Mouse (Mus musculus): ENCODE data around the gene Plin3.
"Not testable (repeated sequence)": the region's sequence is repeated elsewhere in the genome, so short reads cannot be mapped to it uniquely, and the experiment has no call there.

Gene Plin3

DNA sequence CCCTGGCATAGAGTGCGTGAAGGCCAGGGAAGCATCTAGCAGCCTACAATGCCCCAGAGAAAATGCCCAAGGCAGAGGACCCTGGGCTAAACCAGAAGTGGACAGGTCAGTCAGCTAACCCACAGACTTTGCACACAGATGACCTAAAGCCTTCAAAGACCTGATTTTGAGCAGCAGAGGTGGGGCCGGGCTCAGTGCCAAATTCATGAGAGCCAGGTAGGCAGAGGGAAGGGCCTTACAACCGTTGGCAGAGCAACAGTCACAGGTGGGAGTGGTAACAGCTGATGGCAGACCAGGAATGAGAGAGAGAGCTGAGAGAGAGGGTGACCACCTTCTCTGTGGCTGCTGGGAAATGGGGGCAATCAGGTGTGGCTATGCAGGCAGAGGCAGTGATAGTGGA lies 20.0 kb downstream of the Plin3 start:
- peak; percentile 63 for DNase-seq

DNA sequence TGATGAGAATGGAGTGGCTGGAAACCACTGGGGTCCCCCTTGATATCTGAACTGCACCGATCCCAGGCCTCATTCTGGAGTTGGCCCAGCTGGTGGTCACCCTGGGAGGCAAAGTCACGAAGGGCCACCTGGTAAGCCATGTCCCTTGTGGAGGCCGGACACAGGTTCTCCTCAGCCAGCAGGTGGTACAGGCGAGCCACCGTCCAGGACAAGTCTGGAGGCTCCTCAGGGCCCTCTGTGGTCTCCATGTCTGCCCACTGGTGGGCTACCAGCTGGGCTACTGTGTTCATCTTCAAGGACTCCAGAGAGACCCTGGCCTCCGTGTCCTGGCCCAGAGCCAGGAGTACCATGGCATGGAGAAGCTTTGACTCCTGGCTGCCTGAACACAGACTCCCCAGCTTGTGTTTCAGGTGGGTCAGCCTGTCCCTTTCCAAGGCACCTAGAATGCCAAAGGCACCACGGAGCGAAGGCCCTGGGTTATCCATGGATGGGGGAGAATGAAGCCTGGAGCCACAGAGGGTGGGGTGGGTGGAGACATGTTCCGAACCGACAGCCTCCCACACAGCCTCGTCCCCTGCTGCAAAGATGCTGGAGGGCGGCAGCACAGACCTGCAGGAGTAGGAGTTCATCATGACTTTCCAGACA lies 20.9 kb downstream of the Plin3 start:
- DNase-seq: no peak

DNA sequence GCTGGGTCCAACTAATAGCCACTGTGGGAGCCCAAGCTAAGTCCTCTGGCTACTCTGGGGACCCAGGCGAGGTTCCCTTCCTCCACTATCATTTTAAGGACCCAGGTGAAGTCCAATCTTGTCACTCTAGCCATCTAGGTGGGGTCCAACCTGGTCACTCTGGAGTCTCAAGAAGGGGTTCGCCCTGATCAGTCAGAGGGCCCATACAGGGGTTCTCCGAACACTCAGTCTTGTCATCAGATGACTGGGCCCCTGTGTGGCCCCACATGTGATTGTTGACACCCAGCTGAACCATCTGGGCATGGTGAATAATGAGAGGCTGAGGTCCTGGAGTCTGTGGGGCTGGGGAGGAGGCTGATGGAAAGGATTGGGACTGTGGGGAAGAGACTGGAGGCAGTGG lies 22.9 kb downstream of the Plin3 start:
- peak; percentile 18 for DNase-seq

DNA sequence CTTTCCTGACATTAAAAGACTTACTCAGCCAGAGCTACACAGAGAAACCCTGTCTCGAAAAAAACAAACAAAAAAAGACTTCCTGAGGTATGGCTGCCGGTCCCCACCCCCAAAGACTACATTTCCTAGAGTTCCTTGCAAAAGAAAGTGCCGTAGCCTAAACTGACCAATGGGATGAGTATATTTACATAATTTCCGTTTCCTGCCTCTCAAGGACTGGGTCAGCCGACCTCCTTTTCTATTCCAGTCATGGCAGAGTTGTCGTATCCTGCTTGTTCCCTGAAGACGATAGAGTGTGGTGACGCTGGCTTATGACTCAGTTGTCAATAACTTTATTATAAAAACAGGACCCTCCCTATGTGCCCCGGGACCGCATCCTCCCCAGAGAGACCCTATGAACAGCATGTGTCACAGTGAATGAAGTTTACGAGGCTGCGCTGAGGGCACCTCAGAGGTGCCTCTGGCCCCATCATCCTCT lies 23.5 kb downstream of the Plin3 start:
- DNase-seq: peak; percentile 79

DNA sequence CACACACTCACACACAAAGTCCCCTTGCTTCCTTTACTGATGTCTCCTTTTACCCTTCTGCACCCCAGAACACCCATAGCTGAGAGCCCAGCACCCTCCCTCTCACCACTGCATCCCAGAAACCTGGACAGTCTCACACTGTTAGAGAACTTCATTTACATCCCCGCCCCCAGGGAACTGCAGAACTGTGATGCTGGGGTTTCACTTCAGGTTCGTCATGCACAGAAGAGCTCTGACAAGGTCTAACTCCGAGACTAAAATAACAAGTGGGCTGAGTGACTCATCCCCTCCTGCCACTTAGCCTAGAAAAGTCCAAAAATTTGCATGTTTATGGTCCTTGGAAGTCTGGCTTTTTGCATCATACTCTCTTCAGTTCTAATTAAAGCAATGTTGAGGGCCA lies 26.4 kb downstream of the Plin3 start:
- peak; percentile 12 for DNase-seq

DNA sequence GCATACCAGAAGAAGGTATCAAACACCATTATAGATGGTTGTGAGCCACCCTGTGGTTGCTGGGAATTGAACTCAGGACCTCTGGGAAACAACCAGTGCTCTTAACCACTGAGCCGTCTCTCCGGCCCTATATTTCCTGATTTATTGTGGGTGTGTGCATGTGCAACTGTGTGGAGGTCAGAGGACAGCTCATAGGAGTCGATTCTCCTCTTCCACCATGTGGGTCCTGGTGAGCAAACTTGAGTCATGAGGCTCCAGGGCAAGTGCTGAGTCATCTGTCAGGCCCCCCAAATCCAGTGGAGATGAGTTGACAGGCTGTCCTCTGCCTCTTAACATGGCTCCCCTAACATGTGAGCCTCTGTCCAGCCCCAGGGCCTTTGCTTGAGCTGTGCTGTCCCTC lies 26.8 kb downstream of the Plin3 start:
- no peak for DNase-seq

DNA sequence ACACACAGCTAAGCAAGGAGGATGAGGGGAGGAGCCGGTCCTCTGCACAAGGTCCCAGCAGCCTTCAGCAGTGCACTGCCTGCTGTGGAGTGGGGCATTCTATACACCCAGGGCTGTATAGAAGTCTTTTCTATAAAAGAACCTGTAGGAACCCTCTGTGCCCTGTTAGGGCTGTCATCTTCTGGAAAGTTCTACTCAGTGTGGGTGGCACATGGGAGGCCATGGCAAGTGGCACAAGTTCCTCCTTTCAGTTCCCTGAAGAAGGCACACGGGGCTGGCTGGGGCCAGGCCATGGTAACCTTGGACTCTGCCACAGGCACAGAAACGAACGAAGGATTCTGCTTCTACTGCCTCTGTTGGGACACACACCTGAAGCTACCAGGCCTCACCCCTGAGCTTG lies 27.7 kb downstream of the Plin3 start:
- DNase-seq: peak; percentile 3

DNA sequence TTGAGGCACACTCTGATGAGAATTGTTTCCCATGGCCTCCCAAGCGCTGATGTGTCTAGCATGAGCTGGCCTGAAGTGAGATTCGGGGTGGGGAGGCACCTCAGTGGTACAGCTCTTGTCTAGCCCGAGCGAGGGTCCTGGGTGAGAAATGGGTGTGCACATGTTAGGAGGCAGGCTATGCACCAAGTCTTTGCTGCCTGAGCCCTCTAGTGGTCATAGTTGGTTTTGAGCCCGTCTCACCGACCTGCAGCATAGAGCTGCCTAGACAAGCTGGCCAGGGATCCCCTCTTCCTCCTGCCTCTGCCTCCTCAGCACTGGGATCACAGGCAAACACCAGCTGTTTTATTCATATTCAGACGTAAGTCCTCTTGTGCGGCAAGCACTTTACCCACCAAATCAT lies 28.7 kb downstream of the Plin3 start:
- peak; percentile 72 for DNase-seq

DNA sequence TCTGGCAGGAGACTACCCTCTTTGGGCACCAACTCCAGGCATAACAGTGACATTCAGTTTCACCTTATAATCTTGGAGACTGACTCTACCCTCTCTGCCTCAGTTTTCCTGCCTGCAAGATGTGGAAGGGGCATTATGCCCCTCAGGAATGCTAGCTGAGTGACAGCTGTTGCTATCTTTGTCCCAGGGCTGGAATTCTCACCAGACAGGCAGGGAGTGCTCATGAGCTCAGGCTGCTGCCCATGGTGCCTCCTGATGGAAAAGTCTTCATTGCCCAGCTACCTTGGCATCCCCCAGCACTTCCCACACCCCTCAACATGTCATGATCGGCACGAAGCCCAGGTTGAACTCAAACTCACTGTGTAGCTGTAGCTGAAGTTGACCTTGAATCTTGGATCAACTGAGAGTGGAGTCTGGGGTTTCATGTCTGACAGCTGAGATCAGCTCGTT lies 30.0 kb downstream of the Plin3 start:
- no peak for DNase-seq

DNA sequence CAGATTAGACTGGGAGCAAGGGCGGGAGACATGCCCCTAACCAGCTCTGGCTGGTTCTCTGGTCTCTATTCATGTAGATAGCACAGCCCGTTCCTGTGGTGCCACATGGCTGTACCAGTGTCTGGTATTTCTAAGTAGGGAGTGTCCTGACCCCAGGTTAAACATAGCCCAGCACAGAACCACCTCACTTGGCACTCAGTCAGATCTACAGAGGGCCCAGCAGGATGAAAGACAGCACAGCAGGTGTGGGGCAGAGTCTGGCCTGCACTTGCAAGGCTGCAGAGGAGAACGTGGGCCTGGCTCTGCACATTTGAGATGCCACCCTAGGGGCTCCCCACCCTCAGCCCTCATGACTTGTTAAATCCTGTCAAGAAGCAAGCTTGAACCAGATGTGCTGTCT lies 31.5 kb downstream of the Plin3 start:
- DNase-seq: peak; percentile 58

DNA sequence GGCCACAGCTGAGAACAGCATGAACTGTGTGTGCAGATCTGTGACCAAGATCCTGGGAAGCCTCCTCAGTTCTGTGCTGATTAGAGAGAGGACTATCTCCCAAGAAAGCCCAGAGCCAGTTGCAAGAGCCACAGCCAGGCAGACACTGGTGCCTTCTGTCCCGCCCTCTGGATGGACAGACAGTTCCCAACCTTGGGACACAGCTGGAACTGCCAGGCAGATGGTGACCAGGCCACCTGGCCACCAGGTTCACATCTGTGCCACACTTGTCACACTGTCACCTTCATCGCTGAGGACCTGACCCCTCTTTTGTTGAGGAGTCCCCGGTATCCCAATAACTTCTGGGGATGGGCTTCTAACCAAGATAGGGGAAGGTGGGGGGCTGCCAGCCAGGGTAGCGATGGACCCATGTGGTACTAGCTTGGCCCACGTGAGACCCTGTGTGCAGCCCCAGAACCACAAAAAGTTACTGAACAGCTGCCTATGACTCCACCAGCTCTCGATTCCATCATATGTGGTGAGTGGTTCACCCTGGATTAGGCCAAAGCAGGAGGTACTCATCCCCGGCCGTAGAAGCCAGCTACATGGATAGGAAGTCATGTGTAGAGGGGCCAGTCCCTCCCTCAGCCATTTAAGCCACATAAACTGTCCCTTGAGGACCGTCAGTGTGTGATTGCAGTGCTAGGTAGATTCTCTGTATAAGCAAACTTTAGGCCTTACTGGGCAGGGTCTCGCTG lies 33.2 kb downstream of the Plin3 start:
- DNase-seq: no peak

DNA sequence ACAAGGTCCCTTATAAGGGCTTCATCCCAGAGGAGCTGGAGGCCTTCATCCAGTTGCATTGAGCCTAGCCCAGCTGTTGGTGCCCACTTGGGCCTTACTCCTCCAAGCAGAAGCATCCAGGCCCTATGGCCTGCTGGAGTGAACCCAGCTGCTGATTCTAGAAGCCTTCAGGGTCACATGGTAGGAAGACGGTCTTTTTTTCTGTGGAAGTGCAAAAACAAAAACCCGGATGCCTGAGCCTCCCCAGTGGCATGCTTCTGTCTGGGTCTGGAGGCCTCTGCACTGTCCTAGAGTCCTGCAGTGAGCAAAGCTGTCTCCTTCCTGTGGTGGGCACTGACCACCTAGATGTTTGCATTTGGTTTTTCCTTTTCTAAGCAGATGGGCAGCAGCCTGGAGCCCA lies 33.9 kb downstream of the Plin3 start:
- not testable (repeated sequence) for DNase-seq

DNA sequence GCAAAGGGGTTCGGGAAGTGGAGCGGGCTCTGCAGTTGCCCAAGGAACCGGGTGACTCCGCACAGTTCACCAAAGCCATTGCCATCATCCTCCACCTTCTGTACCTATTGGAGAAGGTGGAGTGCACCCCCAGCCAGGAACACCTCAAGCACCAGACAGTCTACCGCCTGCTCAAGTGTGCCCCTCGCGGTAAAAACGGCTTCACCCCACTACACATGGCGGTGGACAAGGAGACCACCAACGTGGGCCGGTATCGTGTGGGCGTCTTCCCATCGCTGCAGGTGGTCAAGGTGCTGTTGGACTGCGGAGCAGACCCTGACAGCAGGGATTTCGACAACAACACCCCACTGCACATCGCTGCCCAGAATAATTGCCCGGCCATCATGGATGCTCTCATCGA lies 34.4 kb downstream of the Plin3 start:
- not testable (repeated sequence) for DNase-seq

DNA sequence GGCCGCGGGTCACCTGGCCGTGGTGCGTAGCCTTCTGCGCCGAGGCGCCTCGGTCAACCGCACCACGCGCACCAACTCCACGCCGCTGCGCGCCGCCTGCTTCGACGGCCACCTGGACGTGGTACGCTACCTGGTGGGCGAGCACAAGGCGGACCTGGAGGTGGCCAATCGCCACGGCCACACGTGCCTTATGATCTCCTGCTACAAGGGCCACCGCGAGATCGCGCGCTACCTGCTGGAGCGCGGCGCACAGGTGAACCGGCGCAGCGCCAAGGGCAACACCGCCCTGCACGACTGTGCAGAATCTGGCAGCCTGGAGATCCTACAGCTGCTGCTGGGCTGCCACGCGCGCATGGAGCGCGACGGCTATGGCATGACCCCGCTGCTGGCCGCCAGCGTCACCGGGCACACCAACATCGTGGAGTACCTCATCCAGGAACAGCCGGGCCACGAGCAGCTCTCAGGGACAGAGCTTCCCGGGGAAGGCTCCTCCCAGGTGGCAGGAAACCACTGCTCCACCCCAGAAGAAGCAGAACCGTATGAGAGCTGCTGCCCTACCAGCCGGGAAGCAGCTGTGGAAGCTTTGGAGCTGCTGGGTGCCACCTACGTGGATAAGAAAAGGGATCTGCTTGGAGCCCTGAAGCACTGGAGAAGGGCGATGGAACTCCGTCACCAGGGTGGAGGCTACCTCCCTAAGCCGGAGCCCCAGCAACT lies 35.3 kb downstream of the Plin3 start:
- peak; percentile 80 for DNase-seq

DNA sequence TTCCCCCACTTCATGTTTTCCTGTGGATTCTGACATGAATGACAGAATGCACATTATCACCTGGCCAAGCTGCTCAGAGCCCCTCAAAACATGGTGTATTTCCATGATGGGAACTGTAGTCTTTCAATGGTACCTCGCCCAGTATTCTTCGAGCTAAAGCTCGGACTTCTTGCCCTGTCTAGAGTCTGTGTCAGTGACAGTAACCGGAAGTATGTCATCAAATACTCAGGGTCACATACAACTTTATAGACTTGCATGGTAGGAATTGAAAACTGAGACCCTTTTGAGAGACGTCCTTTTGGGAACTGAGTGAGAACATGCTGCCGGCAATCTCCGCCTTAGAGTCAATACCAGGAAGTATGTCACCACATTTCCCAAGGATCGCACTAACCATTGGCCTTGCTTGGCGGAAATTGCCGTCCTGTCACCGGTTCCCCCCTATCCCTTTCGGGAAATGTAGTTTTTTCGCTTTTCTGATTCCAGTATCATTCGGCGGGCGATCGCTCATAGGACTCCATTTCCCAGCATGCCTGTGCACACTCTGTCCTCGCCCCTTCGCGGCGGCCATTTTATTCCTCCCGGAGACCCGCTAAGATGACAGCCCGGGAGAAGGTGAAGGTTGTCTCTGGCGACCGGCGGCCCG lies 36.3 kb downstream of the Plin3 start, which contains the start of gene Fem1a:
Gene Fem1a (plus strand): TSS at position 572 of the 643 bp plus-strand sequence.
- peak; percentile 98 for DNase-seq

DNA sequence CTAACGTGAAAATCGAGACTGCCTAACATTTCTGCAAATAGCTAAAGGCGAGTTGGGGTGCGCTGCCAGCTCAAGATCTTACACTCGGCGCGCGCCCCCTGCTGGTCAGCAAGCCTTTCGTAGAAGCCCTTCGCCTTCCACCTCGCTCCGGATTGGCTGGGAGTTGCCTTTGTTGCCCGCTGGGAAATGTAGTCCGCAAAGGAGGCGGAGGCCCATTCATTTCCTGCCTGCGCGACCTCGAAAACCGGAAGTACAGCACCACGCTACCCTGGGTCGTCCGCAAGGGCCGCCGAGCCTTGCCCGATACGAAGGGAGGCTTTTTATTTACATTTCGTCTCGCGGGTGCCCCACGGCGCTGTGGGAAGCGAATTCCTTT lies 36.8 kb downstream of the Plin3 start:
- peak; percentile 98 for DNase-seq

DNA sequence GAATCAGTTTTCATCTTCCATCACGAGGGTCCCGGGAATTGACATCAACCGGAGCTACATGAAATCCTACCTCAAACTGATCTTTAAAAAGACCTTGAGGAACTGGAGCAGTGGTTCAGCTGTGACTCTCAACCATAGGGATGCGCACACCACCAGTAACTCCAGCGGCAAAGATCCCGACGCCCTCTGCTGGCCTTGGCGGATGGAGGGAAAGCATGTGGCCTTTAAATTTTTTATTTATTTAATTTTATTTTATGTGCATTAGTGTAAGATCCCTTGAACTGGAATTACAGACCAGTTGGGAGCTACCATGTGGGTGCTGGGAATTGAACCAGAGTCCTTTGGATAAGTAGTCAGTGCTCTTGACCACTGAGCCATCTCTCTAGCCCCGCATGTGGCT lies 37.2 kb downstream of the Plin3 start:
- DNase-seq: peak; percentile 55

DNA sequence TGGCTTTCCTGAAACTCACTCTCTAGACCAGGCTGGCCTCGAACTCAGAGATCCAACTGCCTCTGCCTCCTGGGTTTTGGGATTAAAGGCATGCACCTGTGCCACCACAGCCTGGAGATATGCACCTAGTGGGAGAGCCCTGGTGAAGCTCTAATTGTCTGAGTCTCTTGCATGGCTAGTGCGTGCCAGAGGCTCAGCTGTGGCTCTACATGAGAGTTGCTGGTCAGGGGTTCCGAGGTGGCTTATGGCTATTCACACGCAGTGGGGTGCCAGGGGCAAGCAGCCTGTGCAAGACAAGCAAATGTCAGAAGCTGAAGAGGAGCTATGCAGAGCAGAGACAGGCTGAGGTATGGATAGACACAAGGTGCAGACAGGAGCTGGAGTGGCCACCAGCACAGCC lies 38.0 kb downstream of the Plin3 start:
- no peak for DNase-seq

DNA sequence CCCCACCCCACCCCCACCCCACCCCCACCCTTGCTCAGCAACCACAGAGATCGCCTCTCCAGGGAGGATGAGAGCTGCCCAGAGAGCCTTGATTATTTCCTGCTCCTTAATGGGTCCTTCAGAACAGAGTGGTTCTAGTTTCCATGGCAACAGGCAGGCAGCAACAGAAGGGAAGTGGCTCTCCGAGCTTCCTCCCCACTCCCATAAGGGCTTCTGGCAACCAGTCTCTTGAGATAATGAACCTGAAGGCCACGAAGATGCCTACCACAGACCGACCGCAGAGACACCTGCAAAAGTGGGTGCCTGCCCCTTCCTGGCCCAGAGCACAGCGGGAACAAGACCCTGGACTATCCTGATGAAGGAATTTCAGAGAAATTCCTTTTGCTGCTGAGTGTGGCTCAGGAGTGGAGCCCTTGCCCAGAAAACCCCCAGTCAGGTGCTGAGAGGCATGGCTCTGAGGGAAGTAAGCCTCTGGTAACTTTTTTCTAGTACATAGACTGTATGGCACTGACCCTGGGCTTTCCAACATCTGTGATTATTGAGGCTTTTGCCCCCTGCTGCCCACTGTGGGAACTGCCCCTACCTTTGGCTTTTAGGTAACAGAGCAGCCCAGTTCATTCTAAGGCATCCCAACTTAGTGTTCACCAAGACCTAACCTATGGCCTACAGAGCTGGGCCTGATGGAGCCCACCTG lies 41.4 kb downstream of the Plin3 start:
- DNase-seq: peak; percentile 67

DNA sequence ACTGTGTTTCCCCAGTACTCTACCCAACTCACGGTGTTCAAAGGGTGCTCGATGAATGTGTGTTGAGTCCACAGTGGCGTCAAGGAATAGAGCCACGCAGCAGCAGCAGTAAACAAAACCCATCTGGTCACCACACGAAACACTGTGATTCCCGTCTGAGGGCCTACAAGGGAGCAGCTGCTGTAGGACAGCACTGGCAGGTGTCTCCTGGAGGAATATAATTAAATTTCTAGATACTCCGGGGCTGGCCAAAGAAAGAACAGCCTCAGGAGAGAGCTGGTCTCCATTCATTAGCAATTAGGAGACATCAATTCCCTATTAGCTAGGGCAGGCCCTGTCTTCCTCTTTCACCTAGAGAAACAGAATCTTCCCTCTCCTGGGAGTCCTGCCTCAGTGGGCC lies 47.1 kb downstream of the Plin3 start:
- no peak for DNase-seq

DNA sequence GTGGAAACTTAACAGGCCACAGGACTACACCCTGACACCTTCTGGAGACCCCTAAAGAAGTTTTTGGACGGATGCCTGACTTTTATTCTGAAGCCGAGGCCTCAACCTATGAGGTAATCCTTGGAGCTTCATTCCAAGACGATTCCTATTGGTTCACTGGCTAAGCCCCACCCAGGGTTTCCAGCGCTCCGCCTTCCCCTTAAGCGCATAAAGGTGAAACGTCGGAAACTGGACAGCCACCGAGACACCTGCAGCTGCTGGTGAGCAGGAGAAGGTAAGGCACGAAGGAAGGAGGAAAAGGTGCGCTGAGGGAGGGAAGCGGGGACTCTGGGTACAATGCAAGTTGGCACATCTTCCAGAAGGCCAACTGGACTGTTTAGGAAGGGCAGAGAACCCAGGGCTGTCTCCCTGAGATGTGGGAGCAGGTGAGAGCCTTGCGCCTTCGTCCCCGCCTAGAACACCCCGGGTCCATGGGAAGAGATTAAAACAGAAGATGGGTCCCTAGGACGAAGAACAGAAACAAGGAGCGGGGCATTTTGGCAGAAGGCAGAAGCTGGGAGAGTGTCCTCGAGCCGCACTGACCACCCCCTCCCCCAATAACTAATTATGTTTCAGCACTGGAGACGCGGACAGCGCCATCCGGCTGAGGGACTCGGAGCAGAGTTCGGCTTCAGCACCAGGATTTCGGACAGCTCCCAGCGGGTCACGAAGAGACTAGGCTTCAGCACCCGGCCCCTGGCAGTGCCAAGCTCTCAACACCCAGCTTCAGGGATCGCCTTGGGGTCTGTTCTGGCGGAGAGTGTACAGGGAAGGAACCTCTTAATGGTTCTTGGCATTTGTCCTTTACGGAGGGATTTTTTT lies 50.9 kb downstream of the Plin3 start:
- no peak for DNase-seq

All from kidney, adult 11 months (tissue).